Mouse (Mus musculus) bone marrow, adult 2 months (tissue): ENCODE measurements around the gene Psme2b. TPM values are rescaled to one million over a fixed set of nuclear protein-coding genes. Genes with fewer than 3 reads are reported as not detected.

Experiments
- H3K27ac ChIP-seq: fragments of 200-500 bp; 2 replicates; pipeline ENCODE4 v1.5.1; 2012; ENCODE audit warnings: low read depth, mild to moderate bottlenecking, control low read depth, inconsistent platforms, low read length; ENCODE audit not compliant: control insufficient read depth, poor library complexity, insufficient read depth
- H3K4me1 ChIP-seq: fragments of 200-500 bp; 2 replicates; pipeline ENCODE4 v1.6.1; 2011; ENCODE audit warnings: low read length; ENCODE audit not compliant: control insufficient read depth, insufficient read depth
- H3K4me3 ChIP-seq: fragments of 200-500 bp; replicated peaks from 2 replicates; pipeline ENCODE3; 2011; ENCODE audit warnings: mild to moderate bottlenecking, low read depth, low read length, control low read depth; ENCODE audit not compliant: control insufficient read depth
- CTCF ChIP-seq: fragments of 200-500 bp; IDR thresholded peaks from 2 replicates; pipeline ENCODE4 v1.5.1; 2011; ENCODE audit warnings: low read length, control low read depth; ENCODE audit not compliant: control insufficient read depth, insufficient read depth
- POLR2A ChIP-seq: fragments of 200-500 bp; IDR thresholded peaks from 2 replicates; pipeline ENCODE4 v1.6.1; 2011; ENCODE audit warnings: low read depth, mild to moderate bottlenecking, control low read depth, low read length, borderline replicate concordance; ENCODE audit not compliant: control insufficient read depth
- WGBS: fragments of 180-500 bp; shearing (Covaris S2); methylation state at CpG from one replicate; pipeline ENCODE4 v1.1.7; 2018; 5-methylcytosine and 5-hydroxymethylcytosine counted together
- polyA plus RNA-seq: library from polyadenylated mRNA; stranded (reverse); fragments of >200 nt; gene quantifications from 2 replicates; pipeline ENCODE4 v1.2.4, GENCODE M21; 2011; ENCODE audit warnings: low replicate concordance; ENCODE audit not compliant: missing spikeins, insufficient read depth, insufficient read length

Gene Psme2b
- polyA plus RNA-seq, 1 experiment: 66.0 TPM

GRCm38 (mm10) chr11:48898812-48899431, 47.1 kb downstream of the Psme2b start:
- 32% methylated on average over 2 of the region's 2 CpGs for WGBS
- Histone ChIP-seq H3K4me3 (no peak overlapping the region), H3K4me1 (peaks cover 2% of the 10 kb centered on the region; the same call in 1 of the 2 replicates), H3K27ac (no peak overlapping the region)
- TF ChIP-seq CTCF (no peak), POLR2A (no peak)

Other genes with a start within 250 kb of the Psme2b start
- 1,856 and 2,313 TPM in 2 replicates for gene Rack1, start 145.9 kb downstream of the Psme2b start, polyA plus RNA-seq
- gene Trim41, start 128.8 kb downstream of the Psme2b start, polyA plus RNA-seq: 39.7 and 51.0 TPM in 2 replicates
- 8.4 and 14.4 TPM in 2 replicates for gene Trim7, start 120.0 kb downstream of the Psme2b start, polyA plus RNA-seq
- 43.1 and 76.8 TPM in 2 replicates for gene Gm12184, start 119.5 kb downstream of the Psme2b start, polyA plus RNA-seq
- gene Irgm1, start 74.5 kb downstream of the Psme2b start, polyA plus RNA-seq: 15.8 and 21.3 TPM in 2 replicates
- 2.0 TPM in 1 of 2 replicates, not detected in the other for gene Gm5431, start 44.0 kb downstream of the Psme2b start, polyA plus RNA-seq
- gene Olfr56, start 32.7 kb upstream of the Psme2b start, polyA plus RNA-seq: 0.88 and 2.1 TPM in 2 replicates
- gene 9930111J21Rik1, start 33.2 kb upstream of the Psme2b start, polyA plus RNA-seq: 5.1 and 7.9 TPM in 2 replicates
- gene Gm12185, start 46.0 kb upstream of the Psme2b start, polyA plus RNA-seq: not detected in 2 replicates
- gene Tgtp1, start 48.0 kb upstream of the Psme2b start, polyA plus RNA-seq: 7.3 and 8.9 TPM in 2 replicates
- gene 9930111J21Rik2, start 105.1 kb upstream of the Psme2b start, polyA plus RNA-seq: 9.1 and 13.8 TPM in 2 replicates
- gene Tgtp2, start 118.0 kb upstream of the Psme2b start, polyA plus RNA-seq: 7.7 TPM in 1 of 2 replicates, not detected in the other
- gene Ifi47, start 130.4 kb upstream of the Psme2b start, polyA plus RNA-seq: 18.2 and 26.2 TPM in 2 replicates
- gene Olfr1396, start 168.7 kb upstream of the Psme2b start, polyA plus RNA-seq: not detected in 2 replicates
- gene Olfr1395, start 196.1 kb upstream of the Psme2b start, polyA plus RNA-seq: not detected in 2 replicates
- not detected in 2 replicates for gene Olfr1394, start 208.2 kb upstream of the Psme2b start, polyA plus RNA-seq
- gene Btnl9, start 241.0 kb upstream of the Psme2b start, polyA plus RNA-seq: 2.1 and 4.9 TPM in 2 replicates